In genomic region chr1:91494457-91495140, GRCm38 (mm10) we compare ENCODE assay signal across 7 mouse cellular contexts. TPM values are rescaled to one million over a fixed set of nuclear protein-coding genes. Genes with fewer than 3 reads are reported as not detected.
DNase-seq lines count a peak whose midpoint lies in the region; ATAC-seq lines count a peak whose summit lies in the region.

Gene Traf3ip1, plus strand, starts transcription at chr1:91494647.

- peak within 1 kb of the TSS; percentile 98 for H3K4me3 ChIP-seq in limb, embryonic 10.5 days
- peak within 1 kb of the TSS; percentile 91 for H3K4me3 ChIP-seq in midbrain, embryonic 13.5 days (replicated peaks)

- DNase-seq in adrenal gland, adult 8-10 months = peak; percentile 90
- peak; percentile 92 for DNase-seq in embryo, embryonic 9.5 days (ENCODE audit: extremely low spot score)
- peak; percentile 93 for DNase-seq in kidney, adult 11 months
- peak; percentile 96 for DNase-seq in limb, embryonic 10.5 days (ENCODE audit: low spot score)
- DNase-seq in spleen, adult 12 weeks (ENCODE audit: low spot score) = peak; percentile 83

- H3K4me1 ChIP-seq in limb, embryonic 10.5 days = peaks cover 25% of the 10 kb centered on the region
- H3K4me1 ChIP-seq in midbrain, embryonic 13.5 days (replicated peaks) = peaks cover 25% of the 10 kb centered on the region

- peak; percentile 96 for ATAC-seq in granulocyte monocyte progenitor cell, adult 5-6 weeks (replicated peaks; ENCODE audit: poor library complexity, severe bottlenecking)
- ATAC-seq in midbrain, embryonic 13.5 days = peak; percentile 98

- peak within 1 kb of the TSS; percentile 92 for H3K9ac ChIP-seq in midbrain, embryonic 13.5 days (replicated peaks)

- H3K36me3 ChIP-seq in limb, embryonic 10.5 days = peaks cover 5% of the 10 kb centered on the region
- peaks cover 7% of the 10 kb centered on the region; the same call in 1 of the 2 replicates for H3K36me3 ChIP-seq in midbrain, embryonic 13.5 days

- peaks cover 12% of the 10 kb centered on the region; the same call in 1 of the 2 replicates for H3K27me3 ChIP-seq in limb, embryonic 10.5 days (ENCODE audit: low read depth, poor library complexity, severe bottlenecking)
- peaks cover 6% of the 10 kb centered on the region; the same call in 1 of the 2 replicates for H3K27me3 ChIP-seq in midbrain, embryonic 13.5 days

- peak within 1 kb of the TSS; percentile 84 for H3K27ac ChIP-seq in limb, embryonic 10.5 days
- no peak within 1 kb of the TSS for H3K27ac ChIP-seq in midbrain, embryonic 13.5 days

- WGBS in limb, embryonic 10.5 days = under 1% methylated on average over 79 of the region's 79 CpGs
- WGBS in midbrain, embryonic 13.5 days = under 1% methylated on average over 79 of the region's 79 CpGs

- H3K4me2 ChIP-seq in midbrain, embryonic 13.5 days (replicated peaks) = peak within 1 kb of the TSS; percentile 92

- H3K9me3 ChIP-seq in limb, embryonic 10.5 days (replicated peaks) = no peaks in the 10 kb centered on the region
- H3K9me3 ChIP-seq in midbrain, embryonic 13.5 days = no peaks in the 10 kb centered on the region

RNA-seq across cellular contexts. Expression of gene Traf3ip1, which starts in this region (rescaled TPM):
- total RNA-seq in adrenal gland, adult 8-10 months (2022) = 10 to 100 TPM; 11.4 to 15.7 (median 12.9) TPM
- total RNA-seq in granulocyte monocyte progenitor cell, adult 5-6 weeks (2014; fragmentation: Nextera tagmentation) = 5.2 and 7.0 TPM in 2 replicates
- 4.6 and 5.6 TPM in 2 replicates for total RNA-seq in granulocyte monocyte progenitor cell, adult 5-6 weeks (2017)
- polyA plus RNA-seq in limb, embryonic 10.5 days (2016; fragmentation: Nextera tagmentation; extraction: Ambion mirVana) = 12.5 and 12.9 TPM in 2 replicates
- polyA plus RNA-seq in midbrain, embryonic 13.5 days (2015; fragmentation: Nextera tagmentation; extraction: Ambion mirVana) = 10.8 and 11.3 TPM in 2 replicates
